Mouse (Mus musculus): ENCODE measurements around the gene Islr. TPM values are rescaled to one million over a fixed set of nuclear protein-coding genes. Genes with fewer than 3 reads are reported as not detected.

Gene Islr
- total RNA-seq, 1 experiment from 2014 or later, result 1.4 TPM

DNA sequence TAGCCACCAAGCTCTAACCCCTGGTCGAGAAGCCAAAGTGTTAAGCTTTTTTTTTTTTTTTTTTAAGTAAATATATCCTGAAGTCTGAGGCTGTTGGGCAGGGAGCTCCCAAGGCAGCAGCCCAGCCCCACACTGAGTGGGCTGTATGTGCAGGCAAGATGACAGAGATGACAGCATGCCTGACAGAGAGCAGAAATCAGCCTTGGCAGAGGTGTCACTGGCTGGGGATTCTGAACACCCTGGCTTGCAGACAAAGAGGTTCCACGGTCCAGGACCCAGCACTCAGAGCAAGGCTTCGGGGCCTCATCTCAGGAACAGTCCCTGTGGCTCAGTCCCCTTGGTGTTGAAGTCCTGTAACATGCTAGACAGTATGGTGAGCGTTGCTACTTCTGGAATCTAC is 44.3 kb downstream of the Islr start:
- no peak for ATAC-seq (replicated peaks; ENCODE audit: low read depth, poor library complexity, severe bottlenecking)

DNA sequence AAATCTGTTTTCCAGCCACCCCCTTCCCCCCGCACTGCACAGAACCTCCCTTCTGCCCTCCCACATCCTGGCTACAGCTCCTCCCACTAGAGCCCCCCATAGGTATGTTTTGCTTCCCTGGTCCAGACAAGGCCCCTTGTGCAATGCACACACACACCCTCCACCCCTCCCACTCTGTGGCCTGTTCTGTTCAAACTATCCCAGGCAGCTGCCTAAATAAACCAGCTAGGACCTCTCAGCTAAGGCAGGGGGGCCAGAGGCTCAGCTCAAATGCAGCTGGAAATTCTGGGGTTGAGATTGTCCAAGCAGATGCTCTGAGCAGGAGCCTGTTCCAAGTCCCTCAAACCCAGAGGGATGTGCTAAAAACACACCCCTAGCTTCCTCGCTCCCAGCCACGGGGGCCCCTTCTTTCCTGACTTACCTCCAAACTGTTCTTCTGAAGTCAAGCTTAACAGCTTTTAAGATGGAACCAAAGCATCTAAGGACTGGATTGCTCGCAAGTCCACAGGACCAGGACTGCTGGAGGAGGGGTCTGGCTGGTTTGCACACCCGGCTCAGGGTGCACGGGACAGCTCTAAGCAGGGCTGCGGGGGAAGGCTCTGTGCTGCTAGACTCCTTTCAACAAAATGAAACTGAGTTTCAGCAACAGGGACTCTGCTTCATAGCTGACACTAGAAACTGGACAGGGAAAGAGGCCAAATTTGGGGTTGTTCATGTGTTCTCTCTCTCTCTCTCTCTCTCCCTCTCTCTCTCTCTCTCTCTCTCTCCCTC is 45.4 kb downstream of the Islr start:
- ATAC-seq (replicated peaks; ENCODE audit: low read depth, poor library complexity, severe bottlenecking), result no peak

DNA sequence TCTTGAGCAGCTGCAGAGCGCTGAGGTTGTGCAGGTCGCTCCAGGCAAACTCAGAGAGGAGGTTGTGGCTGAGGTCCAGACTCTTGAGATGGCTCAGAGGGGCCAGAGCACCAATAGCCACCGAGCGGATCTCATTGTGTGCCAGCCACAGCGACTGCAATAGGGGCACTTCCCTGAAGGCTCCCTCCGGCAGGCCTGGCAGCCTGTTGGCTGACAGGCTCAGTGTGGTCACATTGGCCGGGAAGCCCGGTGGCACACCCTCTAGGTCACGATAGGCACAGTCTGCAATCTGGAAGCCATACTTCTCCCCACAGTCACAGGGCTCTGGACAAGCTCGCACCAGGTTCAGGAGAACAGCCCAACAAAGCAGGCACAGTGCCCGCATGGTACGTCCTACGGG is 46.3 kb downstream of the Islr start:
- no peak for ATAC-seq (replicated peaks; ENCODE audit: low read depth, poor library complexity, severe bottlenecking)

DNA sequence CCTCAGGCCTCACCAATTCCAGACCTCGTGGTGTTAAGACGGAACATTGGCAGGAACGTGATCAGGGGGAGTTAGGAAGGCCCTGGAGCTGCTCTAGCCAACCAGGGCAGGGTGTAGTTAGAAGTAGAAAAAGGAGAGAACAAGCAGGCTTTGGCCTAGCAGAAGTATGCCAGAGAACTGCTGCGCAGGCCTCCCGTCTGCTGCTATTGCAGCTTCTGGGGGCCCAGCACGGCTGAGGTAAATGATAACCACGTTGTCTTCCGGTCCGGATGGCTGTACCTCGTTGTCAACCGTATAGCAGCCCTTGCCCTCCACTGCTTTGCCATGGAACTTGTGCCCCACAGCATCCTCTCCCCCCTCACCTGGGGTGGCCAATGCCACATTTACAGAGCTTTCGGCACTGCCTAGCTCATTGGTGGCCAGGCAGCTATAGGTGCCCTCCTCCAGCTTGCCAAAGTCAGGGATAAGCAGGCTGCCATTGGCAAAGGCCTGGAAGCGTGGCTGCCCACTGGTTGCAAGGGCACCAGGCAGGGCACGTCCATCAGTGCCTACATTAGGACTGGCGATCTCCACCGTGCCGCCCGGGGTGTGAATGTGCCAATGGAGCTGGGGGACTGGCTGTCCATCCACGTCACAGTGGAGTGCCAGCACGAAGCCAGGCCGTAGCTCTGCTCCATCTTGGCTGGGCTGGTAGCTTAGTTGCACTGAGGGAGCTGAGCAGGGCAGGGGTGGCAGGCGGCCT is 47.1 kb downstream of the Islr start:
- ATAC-seq (replicated peaks; ENCODE audit: low read depth, poor library complexity, severe bottlenecking), result no peak

DNA sequence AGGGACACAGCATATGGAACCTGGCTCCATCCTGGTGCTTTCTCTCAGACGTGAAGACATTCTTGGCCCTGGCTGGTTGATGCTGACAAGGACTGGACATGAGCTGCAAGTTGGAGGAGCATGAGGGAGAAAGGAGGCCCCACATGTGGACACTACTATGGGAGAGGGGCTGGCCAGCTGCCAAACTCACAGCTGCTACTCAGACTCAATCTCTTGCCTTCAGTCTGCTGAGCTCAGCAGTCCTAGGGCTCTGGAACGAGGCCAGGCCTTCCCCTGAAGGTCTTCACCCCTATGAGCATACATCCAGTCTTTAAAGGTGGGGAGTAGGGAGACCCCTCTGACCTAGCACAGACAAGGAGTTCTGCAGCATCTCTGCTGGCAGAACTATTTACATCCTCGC is 48.7 kb downstream of the Islr start:
- no peak for ATAC-seq (replicated peaks; ENCODE audit: low read depth, poor library complexity, severe bottlenecking)

DNA sequence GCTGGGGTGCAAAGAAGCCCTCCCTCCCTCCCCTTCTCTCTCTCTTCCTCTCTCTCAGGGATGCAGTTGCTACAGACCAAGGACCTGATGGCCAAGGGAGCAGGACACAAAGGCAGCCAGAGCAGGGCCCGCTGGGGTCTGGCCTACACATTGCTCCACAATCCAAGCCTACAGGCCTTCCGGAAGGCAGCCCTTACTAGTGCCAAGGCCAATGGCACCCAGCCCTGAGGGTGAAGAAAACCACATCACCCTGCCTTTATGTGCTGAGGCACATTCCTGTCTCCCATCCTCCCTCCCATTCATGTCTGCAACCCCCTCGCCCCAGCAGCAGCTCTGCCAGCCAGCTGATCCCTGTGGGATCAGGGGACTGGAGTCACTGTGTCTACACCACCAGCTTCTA is 51.0 kb downstream of the Islr start:
- ATAC-seq (replicated peaks; ENCODE audit: low read depth, poor library complexity, severe bottlenecking), result no peak

DNA sequence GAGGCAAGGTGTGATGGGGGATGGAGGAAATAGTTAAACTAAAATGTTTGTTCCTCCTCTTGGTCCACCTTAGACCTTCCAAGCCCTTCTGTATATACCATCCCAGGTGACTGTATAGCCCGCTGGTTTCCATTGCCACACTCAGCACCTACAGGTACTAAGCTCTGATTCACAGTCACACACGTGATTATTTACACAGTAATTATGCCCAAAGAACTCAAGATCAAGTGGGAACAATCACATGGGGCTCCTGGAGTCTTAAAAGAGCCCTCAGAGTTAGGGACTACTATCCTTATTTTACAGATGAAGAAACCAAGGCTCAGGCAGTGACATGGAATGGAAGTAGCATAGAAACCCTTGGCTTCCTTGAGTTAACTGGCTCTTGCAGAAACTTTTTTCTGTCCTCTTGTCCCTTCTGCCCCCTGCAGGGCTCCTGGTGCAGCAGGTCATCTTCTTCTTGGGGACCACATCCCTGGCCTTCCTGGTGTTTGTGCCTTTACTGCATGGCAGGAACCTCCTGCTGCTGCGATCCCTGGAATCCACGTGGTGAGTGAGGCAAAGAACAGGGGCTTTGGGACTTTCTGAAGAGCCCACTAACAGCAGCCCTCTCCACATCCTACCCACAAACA is 53.3 kb downstream of the Islr start:
- no peak for ATAC-seq (replicated peaks; ENCODE audit: low read depth, poor library complexity, severe bottlenecking)

DNA sequence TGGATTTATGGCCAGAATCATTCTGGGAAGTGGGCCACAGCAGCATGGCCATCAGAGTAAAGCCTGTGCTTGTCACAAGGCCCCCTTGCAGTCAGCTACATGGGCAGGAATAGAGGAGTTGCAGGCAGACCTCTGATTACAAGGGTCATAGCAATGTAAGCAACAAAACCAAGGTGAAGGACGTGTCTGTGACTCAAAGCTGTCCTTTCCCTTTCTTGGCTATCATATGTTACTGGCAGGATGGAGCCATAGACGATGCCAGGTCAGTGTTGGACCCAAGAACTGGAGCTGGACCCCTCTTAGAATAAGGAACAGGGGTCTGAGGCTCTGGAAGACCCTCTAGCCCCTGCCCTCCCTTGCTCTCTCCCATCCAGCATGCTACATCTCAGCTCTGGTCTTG is 55.3 kb downstream of the Islr start:
- no peak for ATAC-seq (replicated peaks; ENCODE audit: low read depth, poor library complexity, severe bottlenecking)

DNA sequence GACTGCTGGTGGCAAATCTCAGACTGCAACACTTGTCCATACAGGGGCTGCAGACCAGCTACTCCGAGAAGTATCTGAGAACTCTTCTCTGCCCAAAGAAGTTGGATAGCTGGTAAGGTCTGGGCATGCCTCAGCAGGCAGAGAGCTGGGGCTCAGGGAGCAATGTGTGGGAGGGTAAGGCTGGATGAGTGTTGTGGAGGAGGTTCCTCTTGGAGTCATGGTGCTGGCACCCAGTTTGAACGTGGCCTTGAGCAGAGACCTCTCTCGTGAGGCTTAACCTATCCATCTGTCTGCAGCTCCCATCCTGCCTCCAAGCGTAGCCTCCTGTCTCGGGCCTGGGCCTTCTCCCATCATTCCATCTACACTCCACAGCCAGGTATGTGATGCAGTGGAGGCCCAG is 58.7 kb downstream of the Islr start:
- ATAC-seq (replicated peaks; ENCODE audit: low read depth, poor library complexity, severe bottlenecking), result no peak

DNA sequence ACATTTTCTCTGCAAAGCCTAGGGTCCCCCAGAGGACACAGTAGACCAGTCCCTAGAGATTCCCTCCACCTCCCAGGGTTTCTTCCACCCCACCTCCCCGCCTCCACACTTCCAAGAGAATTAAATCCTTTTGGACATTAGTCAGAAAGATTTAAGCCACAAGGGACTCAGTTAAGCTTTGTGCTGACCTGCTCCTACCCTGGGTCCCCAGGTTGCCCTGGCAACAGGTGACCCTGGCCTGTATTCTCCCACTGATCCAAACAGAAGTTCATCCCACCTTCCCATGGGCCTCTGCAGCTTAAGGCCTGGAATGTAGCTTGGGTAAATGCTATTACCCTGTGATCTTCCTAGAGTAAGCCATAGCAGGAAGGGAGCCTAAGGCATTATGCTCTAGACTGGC is 59.4 kb downstream of the Islr start:
- no peak for ATAC-seq (replicated peaks; ENCODE audit: low read depth, poor library complexity, severe bottlenecking)

DNA sequence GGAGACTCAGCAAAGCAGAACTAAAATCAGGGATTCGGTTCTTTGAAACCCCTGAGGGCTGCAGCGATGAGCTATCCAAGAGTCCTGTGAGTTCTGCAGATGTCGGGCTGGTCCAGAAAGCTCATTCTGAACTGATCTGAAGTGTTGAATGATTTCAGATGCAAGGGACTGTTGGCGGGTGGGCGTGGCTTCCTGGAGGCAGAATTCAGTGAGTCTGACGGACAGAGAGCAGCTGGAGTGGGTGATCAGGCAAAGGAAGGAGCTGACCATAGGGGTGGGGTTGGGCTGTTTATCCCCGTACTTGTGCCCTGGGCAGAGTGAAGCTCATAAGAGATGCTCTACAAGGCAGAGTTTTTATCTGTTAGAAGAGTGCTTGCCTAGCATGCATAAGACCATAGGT is 60.7 kb downstream of the Islr start:
- no peak for ATAC-seq (replicated peaks; ENCODE audit: low read depth, poor library complexity, severe bottlenecking)

DNA sequence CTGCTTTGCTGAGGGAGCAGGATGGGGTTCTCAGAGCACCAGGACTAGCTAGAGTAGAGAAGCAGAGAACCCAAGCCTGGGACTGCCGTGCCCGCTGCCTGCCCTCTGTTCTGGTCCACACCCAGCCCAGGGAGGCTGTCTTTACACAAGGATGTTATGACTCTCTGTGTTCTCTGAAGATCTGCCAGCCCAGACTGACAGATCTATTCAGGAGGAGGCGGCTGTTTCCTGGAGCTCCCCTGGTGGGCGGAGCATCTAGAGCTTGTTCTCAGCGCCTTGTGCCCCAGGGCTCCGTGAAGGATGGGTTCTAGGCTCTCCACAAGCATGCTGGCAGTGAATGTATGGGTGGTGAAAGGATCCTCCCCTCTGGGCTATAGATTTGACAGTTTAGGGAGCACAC is 64.2 kb downstream of the Islr start:
- ATAC-seq (replicated peaks; ENCODE audit: low read depth, poor library complexity, severe bottlenecking), result no peak

DNA sequence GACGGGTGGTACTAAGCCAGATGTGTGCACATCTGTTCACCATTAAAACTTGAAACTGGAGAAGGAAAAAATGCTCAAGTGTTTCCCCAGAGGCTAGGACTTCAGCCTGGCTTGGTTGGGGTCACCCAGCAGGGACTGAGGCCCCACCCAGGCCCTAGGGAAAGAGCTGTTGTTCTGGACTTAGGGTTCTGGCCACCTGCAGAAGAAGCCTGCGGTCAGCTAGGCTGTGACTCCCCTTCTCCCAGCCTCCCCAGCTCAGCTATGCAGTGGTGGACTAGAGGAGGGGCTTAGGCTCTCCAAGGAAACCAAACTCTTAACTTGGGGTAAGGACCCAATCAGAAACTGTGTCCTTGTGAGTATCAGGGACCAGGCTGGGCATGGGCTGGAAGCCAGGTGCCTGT is 68.2 kb downstream of the Islr start:
- no peak for ATAC-seq (replicated peaks; ENCODE audit: low read depth, poor library complexity, severe bottlenecking)

DNA sequence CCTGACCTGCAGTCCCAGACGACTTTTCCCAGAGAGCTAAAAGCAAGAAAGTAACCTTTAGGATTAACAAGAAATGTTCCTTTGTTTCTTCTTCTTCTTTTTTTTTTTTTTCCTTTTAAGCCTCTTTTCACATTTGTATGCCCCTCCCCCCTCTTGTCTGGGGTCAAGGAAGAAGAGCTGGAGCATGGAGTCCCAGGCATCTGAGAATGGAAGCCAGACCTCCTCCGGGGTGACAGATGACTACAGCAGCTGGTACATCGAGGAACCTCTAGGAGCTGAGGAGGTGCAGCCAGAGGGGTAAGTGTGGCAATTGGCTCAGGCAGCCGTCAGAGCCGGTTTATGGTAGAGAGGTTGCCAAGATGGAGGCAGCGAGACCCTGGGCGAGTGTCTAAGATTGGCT is 69.2 kb downstream of the Islr start:
- ATAC-seq (replicated peaks; ENCODE audit: low read depth, poor library complexity, severe bottlenecking), result no peak

DNA sequence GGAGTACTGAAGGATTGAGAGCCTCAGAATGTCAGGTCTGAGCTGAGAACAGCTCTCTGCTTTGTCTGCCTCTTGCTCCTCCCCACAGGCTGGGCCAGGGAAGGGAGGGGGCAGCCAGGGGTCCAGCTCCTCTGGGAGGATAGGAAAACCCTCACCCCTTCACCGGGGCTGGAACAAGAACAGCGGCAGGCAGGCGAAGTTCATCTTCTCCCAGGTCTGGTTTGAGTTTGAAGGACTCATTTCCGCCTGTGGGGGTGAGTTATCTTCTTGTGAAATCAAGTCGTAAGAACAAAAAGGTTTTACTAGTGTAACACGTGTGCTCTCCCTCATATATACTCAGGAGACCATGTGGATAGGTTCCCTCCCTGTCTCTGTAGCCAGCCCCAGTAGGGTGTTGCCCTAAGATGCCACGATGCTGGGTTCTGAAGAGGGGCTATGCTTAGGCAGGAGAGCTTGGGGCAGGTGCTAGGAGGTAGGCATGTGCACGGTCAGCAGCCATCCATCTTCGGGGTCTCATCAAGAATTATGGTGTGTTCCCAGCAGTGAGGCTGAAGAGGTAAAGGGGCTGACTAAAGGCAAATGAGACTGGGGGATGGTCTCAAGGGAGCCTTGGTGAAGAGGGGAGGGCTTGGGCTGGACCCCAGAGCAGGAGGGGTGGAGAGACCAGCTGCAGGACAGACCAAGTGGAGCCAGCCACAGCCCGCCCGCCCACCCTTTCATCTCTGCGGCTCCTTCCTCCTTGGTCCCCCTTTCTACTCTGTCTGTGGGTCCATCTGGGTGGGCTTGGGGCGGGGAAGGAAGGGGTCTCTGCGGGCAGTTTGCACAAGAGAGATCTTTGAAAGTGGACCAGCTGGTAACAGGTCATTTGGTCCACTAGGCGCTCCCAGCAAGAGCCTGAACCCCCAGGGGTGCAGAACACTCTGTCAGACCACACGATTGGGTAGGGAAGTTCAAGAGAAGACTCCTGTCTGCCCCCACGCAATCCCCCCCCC is 69.9 kb downstream of the Islr start:
- no peak for ATAC-seq (replicated peaks; ENCODE audit: low read depth, poor library complexity, severe bottlenecking)

DNA sequence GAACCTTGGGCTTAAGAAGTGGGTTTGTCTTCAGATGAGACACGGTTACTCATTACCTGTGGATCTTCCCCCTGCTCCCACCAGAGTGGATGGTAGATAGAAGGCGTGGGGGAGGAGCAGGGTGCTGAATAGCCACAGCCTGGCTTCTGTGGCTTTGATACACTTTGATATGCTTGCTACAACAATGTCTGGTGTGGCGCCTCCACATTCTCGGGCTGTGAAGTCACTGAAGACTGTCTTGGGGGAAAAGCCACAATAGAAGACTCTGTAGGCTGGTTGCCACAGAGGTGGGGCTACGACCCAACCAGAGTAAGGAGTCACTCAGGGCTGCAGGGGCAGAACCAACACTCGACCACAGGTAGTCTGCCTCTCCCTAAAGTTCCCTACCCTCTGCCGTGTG is 72.4 kb downstream of the Islr start:
- ATAC-seq (replicated peaks; ENCODE audit: low read depth, poor library complexity, severe bottlenecking), result no peak

DNA sequence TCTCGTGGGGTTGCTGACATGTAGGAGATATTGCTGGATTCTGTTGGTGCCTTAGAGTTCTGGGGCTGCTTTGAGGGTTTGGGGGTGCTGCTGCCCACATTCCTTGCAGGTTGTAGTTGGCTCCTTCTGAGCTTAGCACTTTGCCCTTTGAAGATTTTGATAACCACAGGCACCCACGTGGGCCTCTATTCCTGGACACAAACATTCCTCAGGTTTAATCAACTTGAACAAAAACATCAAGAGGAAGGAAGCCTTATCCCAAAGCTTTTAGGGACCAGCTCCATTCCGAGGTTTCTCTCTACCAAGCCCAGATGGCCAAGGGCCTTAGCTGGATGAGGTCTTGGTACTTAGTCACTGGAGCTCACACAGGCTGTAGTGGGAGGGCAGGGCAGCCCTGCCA is 73.2 kb downstream of the Islr start:
- no peak for ATAC-seq (replicated peaks; ENCODE audit: low read depth, poor library complexity, severe bottlenecking)

DNA sequence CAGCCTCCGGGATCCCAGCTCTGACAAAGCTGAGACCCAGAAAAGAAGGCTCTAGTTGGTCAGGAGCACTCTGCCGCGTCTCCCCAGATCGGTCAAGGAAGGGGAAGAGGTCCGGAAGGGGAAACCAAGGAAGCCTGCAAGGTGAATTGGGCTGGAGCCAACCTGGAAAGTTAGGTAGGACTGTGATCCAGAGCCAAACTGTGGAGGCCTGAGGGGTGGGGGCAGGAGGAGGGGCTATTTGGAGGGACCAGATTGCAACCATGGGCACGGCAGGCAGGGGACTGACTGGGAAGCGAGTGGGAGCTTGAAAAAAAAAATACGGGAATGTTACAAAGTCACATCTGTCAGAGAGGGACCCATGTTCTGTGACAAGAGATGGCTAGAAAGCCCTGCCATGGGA is 74.6 kb downstream of the Islr start:
- no peak for ATAC-seq (replicated peaks; ENCODE audit: low read depth, poor library complexity, severe bottlenecking)

DNA sequence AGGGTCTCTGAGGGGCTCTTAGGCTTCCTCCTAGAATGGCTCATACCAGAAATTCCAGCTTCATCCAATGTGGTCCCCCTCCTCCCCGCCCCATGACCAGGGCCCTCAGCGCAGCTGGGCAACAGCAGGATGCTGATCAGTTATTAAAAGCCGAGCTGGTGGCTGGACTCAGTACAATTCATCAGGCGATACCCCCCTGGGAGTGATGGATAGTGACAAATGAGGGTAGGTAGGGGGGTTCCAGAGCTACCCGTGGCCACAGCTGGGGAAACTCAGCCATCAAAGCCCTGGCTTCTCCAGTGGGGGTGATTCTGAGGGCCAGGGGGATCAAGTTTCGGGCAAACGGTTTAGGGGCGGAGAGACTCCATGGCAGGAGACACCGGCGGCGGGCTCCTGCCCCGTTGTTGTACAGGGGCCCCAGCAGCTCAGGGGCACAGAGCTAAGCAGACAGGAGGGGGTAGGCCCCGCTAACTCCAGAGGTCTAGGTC is 75.1 kb downstream of the Islr start:
- ATAC-seq (replicated peaks; ENCODE audit: low read depth, poor library complexity, severe bottlenecking), result no peak

DNA sequence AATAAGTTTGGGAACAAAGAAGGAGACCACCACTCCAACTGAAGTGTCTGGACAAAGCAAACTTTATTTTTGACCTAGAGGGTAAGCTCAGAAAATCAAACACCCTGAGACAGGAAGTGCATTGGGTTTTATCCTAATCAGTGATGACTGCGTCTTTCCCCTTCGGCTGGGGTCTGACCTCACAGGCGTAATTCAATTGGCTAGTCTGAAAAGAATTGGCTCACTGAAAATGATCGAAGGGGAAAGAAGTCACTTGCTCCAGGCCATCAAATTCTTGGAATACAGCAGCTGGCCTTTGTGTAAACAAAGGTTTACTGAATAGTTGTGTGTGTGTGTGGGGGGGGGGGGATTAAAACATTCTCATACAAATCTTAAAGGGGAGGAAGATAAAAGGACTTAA is 78.3 kb downstream of the Islr start:
- ATAC-seq (replicated peaks; ENCODE audit: low read depth, poor library complexity, severe bottlenecking), result no peak
